Mouse (Mus musculus) urinary bladder, adult 2 months (tissue): ENCODE data around the gene Gm20869. TPM values are rescaled to one million over a fixed set of nuclear protein-coding genes. Genes with fewer than 3 reads are reported as not detected.
"Not testable (repeated sequence)": the region's sequence is repeated elsewhere in the genome, so short reads cannot be mapped to it uniquely, and the experiment has no call there.

ENCODE experiments used
- DNase-seq: peaks from one replicate; pipeline ENCODE4 v3.0.0; 2022; ENCODE audit warnings: low spot score
- polyA plus RNA-seq: library from polyadenylated mRNA; depleted of rRNA; stranded (reverse); fragments of >200 nt; gene quantifications from 2 replicates; pipeline ENCODE4 v1.2.3, GENCODE M21; 2012; rRNA removed

The Gm20869 gene
- polyA plus RNA-seq, result not detected in 2 replicates

GRCm38 (mm10) chrY:71469149-71469548 is at the start of gene Gm20869:
Gene Gm20869, plus strand, starts transcription at chrY:71469449.
- DNase-seq, result not testable (repeated sequence)

Other genes starting within 250 kb of the Gm20869 start
- not detected in 2 replicates for gene Gm20870, start 222.6 kb downstream of the Gm20869 start, polyA plus RNA-seq